Mouse (Mus musculus) CD4-positive, CD25-positive, alpha-beta regulatory T cell, adult 2 months (primary cell): ENCODE results near the gene Megf8.
A peak's percentile ranks its signal among the peaks of the same experiment; 100 is the strongest.
"Not testable (repeated sequence)": the region's sequence is repeated elsewhere in the genome, so short reads cannot be mapped to it uniquely, and the experiment has no call there.

Source experiments
- DNase-seq: peaks from one replicate; pipeline ENCODE4 v3.0.0-alpha.2; 2012; ENCODE audit warnings: low read depth, low spot score

Gene Megf8

GRCm38 (mm10) chr7:25399028-25399427, 82.1 kb downstream of the Megf8 start:
- DNase-seq, result not testable (repeated sequence)

- no peak for DNase-seq
Observed at GRCm38 (mm10) chr7:25401551-25401950, 84.6 kb downstream of the Megf8 start.

- DNase-seq, result no peak
Observed at GRCm38 (mm10) chr7:25401986-25402385, 85.0 kb downstream of the Megf8 start.

GRCm38 (mm10) chr7:25402671-25403101, 85.7 kb downstream of the Megf8 start:
- DNase-seq, result peak; percentile 82

- DNase-seq, result no peak
Observed at GRCm38 (mm10) chr7:25406468-25406867, 89.5 kb downstream of the Megf8 start.

- DNase-seq, result peak; percentile 65
Observed at GRCm38 (mm10) chr7:25409114-25409760, 92.3 kb downstream of the Megf8 start.

GRCm38 (mm10) chr7:25410969-25411615, 94.1 kb downstream of the Megf8 start:
- DNase-seq, result no peak

GRCm38 (mm10) chr7:25411861-25412260, 94.9 kb downstream of the Megf8 start:
- DNase-seq, result no peak

- DNase-seq, result no peak
Observed at GRCm38 (mm10) chr7:25412833-25413441, 96.0 kb downstream of the Megf8 start, which contains the start of gene Cxcl17. Gene Cxcl17, minus strand, starts transcription at chr7:25412886.
